Comparison of ENCODE assay signal across 8 mouse cellular contexts in the genomic region with DNA sequence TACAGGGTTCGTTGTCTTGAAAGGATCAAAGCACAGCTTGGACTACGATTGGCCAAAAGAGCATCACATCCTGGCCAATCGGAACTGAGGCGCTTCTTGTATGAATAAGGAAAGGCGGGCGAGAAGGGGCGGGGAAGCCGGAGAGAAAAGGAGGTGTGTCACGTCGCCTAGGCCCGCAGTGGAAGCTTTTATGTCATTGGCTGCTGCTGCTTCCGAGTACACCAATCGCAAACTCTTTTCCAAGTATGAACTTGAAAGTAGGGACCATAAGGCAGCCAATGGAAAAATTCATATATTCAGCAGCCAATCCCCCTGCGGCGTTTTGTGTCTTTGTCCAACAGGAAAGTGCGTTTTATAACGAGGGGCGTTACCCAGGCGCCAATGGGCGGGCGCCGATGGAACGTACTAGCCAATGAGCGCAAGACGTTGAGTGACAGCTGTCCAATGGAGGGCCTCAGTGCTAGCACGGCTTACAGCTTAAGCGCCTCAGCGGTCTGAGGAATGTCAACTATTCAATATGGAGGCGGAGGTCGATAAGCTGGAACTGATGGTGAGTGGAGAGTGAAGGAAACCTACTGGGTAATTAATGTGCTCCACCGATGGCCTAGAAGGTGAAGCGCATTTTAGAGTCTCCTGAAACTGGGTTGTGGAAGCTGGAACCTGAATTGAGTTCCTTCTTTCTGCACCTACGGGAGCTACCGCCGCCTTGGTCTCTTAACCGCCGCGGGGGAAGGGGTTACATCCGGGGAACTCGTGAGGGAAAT. TPM values are rescaled to one million over a fixed set of nuclear protein-coding genes. Genes with fewer than 3 reads are reported as not detected.
DNase-seq lines count a peak whose midpoint lies in the region; ATAC-seq and TF ChIP-seq lines count a peak whose summit lies in the region.

Gene Ska2, plus strand, starts transcription at position 480 of the 764 bp plus-strand sequence.

- peak; percentile 93 for ATAC-seq in common myeloid progenitor, adult 5-6 weeks (replicated peaks; ENCODE audit: low read depth, poor library complexity, severe bottlenecking)
- peak; percentile 99 for ATAC-seq in hindbrain, postnatal 0 days
- peak; percentile 92 for ATAC-seq in megakaryocyte, adult 5-6 weeks (ENCODE audit: poor library complexity, severe bottlenecking)

- H3K27me3 ChIP-seq in hindbrain, postnatal 0 days (ENCODE audit: insufficient read depth, low read length): no peaks in the 10 kb centered on the region

- H3K9me3 ChIP-seq in hindbrain, postnatal 0 days (ENCODE audit: low read length): no peaks in the 10 kb centered on the region

- intact Hi-C loops in gastrocnemius, adult 2 months (cut with DNase I): no loop called here
- intact Hi-C loops in left cerebral cortex, adult 2 months (cut with DNase I): loop anchor here (2.0 kb wide), 2 partner anchors 22 to 34 kb away; partner anchors contain the start of genes Gdpd1 and Smg8

- H3K9ac ChIP-seq in hindbrain, postnatal 0 days (replicated peaks; ENCODE audit: low read length): peak within 1 kb of the TSS; percentile 77

- peak; percentile 100 for DNase-seq in ZHBTc4 (ENCODE audit: low read depth, low spot score)
- DNase-seq in gastrocnemius, adult 2 months: peak; percentile 97
- DNase-seq in hindbrain, postnatal 0 days (ENCODE audit: low spot score): peak; percentile 100
- DNase-seq in left cerebral cortex, adult 2 months (ENCODE audit: extremely low spot score in 1 of 2, low spot score in 2 of 2): peak; percentile 91 to 97
- DNase-seq in right cerebral cortex, adult 2 months (ENCODE audit: low spot score in 2 of 2): peak; percentile 98
- DNase-seq in urinary bladder, postnatal 14 days (ENCODE audit: low spot score): peak; percentile 97

- peaks cover 4% of the 10 kb centered on the region; the same call in 1 of the 2 replicates for H3K4me1 ChIP-seq in hindbrain, postnatal 0 days (ENCODE audit: insufficient read depth, low read length)

- H3K27ac ChIP-seq in gastrocnemius, adult 2 months: peak within 1 kb of the TSS; percentile 87
- peak within 1 kb of the TSS; percentile 82 for H3K27ac ChIP-seq in hindbrain, postnatal 0 days
- H3K27ac ChIP-seq in left cerebral cortex, adult 2 months: peak within 1 kb of the TSS; percentile 92

- TF ChIP-seq CTCF in gastrocnemius, adult 2 months (IDR thresholded peaks at IDR 0.05): no peak
- no peak for TF ChIP-seq CTCF in hindbrain, postnatal 0 days (IDR thresholded peaks at IDR 0.05; ENCODE audit: low read depth)
- TF ChIP-seq CTCF in left cerebral cortex, adult 2 months (IDR thresholded peaks at IDR 0.05): no peak

- under 1% methylated on average over 40 of the region's 40 CpGs for WGBS in hindbrain, postnatal 0 days

- peak within 1 kb of the TSS; percentile 78 for H3K4me3 ChIP-seq in gastrocnemius, adult 2 months
- H3K4me3 ChIP-seq in hindbrain, postnatal 0 days (ENCODE audit: low read length): peak within 1 kb of the TSS; percentile 55
- H3K4me3 ChIP-seq in left cerebral cortex, adult 2 months: peak within 1 kb of the TSS; percentile 68

- H3K4me2 ChIP-seq in hindbrain, postnatal 0 days (ENCODE audit: low read depth, low read length): peak within 1 kb of the TSS; percentile 75

- H3K36me3 ChIP-seq in hindbrain, postnatal 0 days (ENCODE audit: insufficient read depth, low read length): no peaks in the 10 kb centered on the region; the same call in 1 of the 2 replicates

RNA-seq across cellular contexts. Expression of gene Ska2, which starts in this region (rescaled TPM):
- total RNA-seq in common myeloid progenitor, adult 5-6 weeks (2017): 38.3 and 41.8 TPM in 2 replicates
- 1 to 10 TPM; 2.6 to 5.5 TPM for total RNA-seq in gastrocnemius, adult 2 months (2021)
- total RNA-seq in hindbrain, postnatal 0 days (2014; rRNA removed): 22.8 and 27.0 TPM in 2 replicates
- 24.5 and 26.7 TPM in 2 replicates for polyA plus RNA-seq in hindbrain, postnatal 0 days (2015; fragmentation: Nextera tagmentation; extraction: Ambion mirVana)
- total RNA-seq in left cerebral cortex, adult 2 months (2021): 10 to 100 TPM in 1 of 2 experiments, 1 to 10 TPM in 1; 9.8 to 14.1 TPM
- total RNA-seq in megakaryocyte, adult 5-6 weeks (2015): 34.7 and 36.2 TPM in 2 replicates
- 31.2 and 34.1 TPM in 2 replicates for total RNA-seq in megakaryocyte, adult 5-6 weeks (2017)

Comparison
In these comparisons a context has a peak if more than half of its experiments do, and no peak if none do; other contexts are left out.
1. Peak in every context shown above with its lines: DNase-seq, ATAC-seq, H3K4me3 ChIP-seq and H3K27ac ChIP-seq.